8 mouse cellular contexts compared by ENCODE assay signal in the genomic region with DNA sequence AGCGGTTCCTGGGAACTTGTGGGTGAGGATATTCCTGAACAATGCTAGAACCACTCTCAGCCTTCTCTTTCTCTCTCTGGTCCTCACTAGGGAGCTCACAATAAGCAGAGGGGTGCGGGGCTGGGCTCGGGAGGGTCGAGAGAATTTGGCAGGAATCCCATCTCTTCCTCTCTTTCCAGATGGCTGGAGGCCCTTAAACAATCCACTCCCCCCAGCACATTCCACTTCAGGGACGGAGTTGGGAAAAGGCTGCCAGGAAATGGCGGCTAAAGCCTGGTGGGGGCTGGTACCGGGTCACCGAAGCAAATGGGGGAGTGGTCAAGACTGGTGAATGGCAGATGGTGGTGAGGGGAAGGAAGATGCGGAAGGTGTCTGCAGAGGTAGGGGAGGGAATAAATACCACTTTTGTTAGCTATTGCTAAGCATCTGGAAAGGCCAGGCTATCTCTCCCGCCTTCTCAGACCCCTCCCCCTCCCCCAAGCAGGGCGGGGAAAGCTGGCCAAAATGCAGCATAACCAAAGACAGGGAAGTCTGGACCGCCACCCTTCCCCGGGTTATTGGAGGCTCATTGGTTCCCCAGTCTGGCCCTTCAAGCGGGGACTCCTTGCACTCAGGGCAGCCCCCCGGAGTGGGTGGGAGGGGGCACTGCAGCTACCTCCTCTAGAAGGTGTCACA. TPM values are rescaled to one million over a fixed set of nuclear protein-coding genes. Genes with fewer than 3 reads are reported as not detected.
DNase-seq lines count a peak whose midpoint lies in the region; ATAC-seq and TF ChIP-seq lines count a peak whose summit lies in the region.

No protein-coding gene starts in this region.

- peak overlapping the region; percentile 27 for H3K4me2 ChIP-seq in embryonic facial prominence, embryonic 11.5 days (ENCODE audit: low read depth, low read length)
- H3K4me2 ChIP-seq in intestine, postnatal 0 days (replicated peaks; ENCODE audit: low read depth) = peak overlapping the region; percentile 56
- peak overlapping the region; percentile 65 for H3K4me2 ChIP-seq in liver, embryonic 16.5 days (ENCODE audit: low read depth, low read length)
- peak overlapping the region; percentile 38 for H3K4me2 ChIP-seq in neural tube, embryonic 11.5 days (ENCODE audit: low read depth)

- peak; percentile 94 for ATAC-seq in embryonic facial prominence, embryonic 11.5 days (replicated peaks; ENCODE audit: insufficient number of reproducible peaks, low FRiP score, low TSS enrichment, low read depth)
- ATAC-seq in intestine, postnatal 0 days = peak; percentile 68
- ATAC-seq in liver, embryonic 16.5 days (ENCODE audit: low read depth) = peak; percentile 50
- ATAC-seq in neural tube, embryonic 11.5 days (ENCODE audit: insufficient read depth, low FRiP score, low TSS enrichment) = peak; percentile 63

- peak overlapping the region; percentile 17; the same call in 1 of the 2 replicates for H3K4me3 ChIP-seq in embryonic facial prominence, embryonic 11.5 days (ENCODE audit: low read depth, low read length)
- peak overlapping the region; percentile 24; the same call in 1 of the 2 replicates for H3K4me3 ChIP-seq in intestine, postnatal 0 days (ENCODE audit: low read depth, low read length)
- H3K4me3 ChIP-seq in liver, embryonic 16.5 days (ENCODE audit: low read depth, low read length) = peak overlapping the region; percentile 53
- H3K4me3 ChIP-seq in neural tube, embryonic 11.5 days (ENCODE audit: low read depth, low read length) = peak overlapping the region; percentile 18; the same call in 1 of the 2 replicates

- peak overlapping the region; percentile 46 for H3K9ac ChIP-seq in embryonic facial prominence, embryonic 11.5 days (replicated peaks; ENCODE audit: low read length)
- H3K9ac ChIP-seq in intestine, postnatal 0 days (ENCODE audit: low read depth, low read length) = no peak overlapping the region
- peak overlapping the region; percentile 53; the same call in 1 of the 2 replicates for H3K9ac ChIP-seq in liver, embryonic 16.5 days (ENCODE audit: low read depth, low read length)
- H3K9ac ChIP-seq in neural tube, embryonic 11.5 days (ENCODE audit: low read length) = peak overlapping the region; percentile 26

- DNase-seq in ES-CJ7 (ENCODE audit: low read depth, low spot score) = peak; percentile 90
- peak; percentile 64 for DNase-seq in adrenal gland, postnatal 10 days
- DNase-seq in embryonic facial prominence, embryonic 11.5 days (ENCODE audit: low spot score) = peak; percentile 76
- peak; percentile 45 to 61 for DNase-seq in heart, adult 18-20 months
- peak; percentile 71 for DNase-seq in neural tube, embryonic 11.5 days (ENCODE audit: low spot score)
- DNase-seq in urinary bladder, adult 2 months (ENCODE audit: low spot score) = peak; percentile 27

- no peaks in the 10 kb centered on the region for H3K36me3 ChIP-seq in embryonic facial prominence, embryonic 11.5 days (replicated peaks; ENCODE audit: control insufficient read depth, insufficient read depth, low read depth, low read length)
- no peaks in the 10 kb centered on the region for H3K36me3 ChIP-seq in intestine, postnatal 0 days (ENCODE audit: control insufficient read depth, insufficient read depth)
- no peaks in the 10 kb centered on the region for H3K36me3 ChIP-seq in liver, embryonic 16.5 days (ENCODE audit: control insufficient read depth, insufficient read depth)
- H3K36me3 ChIP-seq in neural tube, embryonic 11.5 days (ENCODE audit: control insufficient read depth, insufficient read depth, low read length) = no peaks in the 10 kb centered on the region

- H3K27me3 ChIP-seq in embryonic facial prominence, embryonic 11.5 days (ENCODE audit: control insufficient read depth, insufficient read depth, low read length) = no peaks in the 10 kb centered on the region
- no peaks in the 10 kb centered on the region for H3K27me3 ChIP-seq in intestine, postnatal 0 days (replicated peaks; ENCODE audit: control insufficient read depth, insufficient read depth, low read length)
- no peaks in the 10 kb centered on the region for H3K27me3 ChIP-seq in liver, embryonic 16.5 days (ENCODE audit: control insufficient read depth, insufficient read depth, low read depth, low read length)
- H3K27me3 ChIP-seq in neural tube, embryonic 11.5 days (ENCODE audit: control insufficient read depth, insufficient read depth, low read length) = no peaks in the 10 kb centered on the region

- peak overlapping the region; percentile 80 for H3K27ac ChIP-seq in embryonic facial prominence, embryonic 11.5 days (replicated peaks; ENCODE audit: low read depth, low read length)
- H3K27ac ChIP-seq in intestine, postnatal 0 days (ENCODE audit: low read depth, low read length) = peak overlapping the region; percentile 50; the same call in 1 of the 2 replicates
- peak overlapping the region; percentile 50 for H3K27ac ChIP-seq in liver, embryonic 16.5 days (ENCODE audit: low read length)
- H3K27ac ChIP-seq in neural tube, embryonic 11.5 days (ENCODE audit: low read depth, low read length) = peak overlapping the region; percentile 60; the same call in 1 of the 2 replicates

- no peaks in the 10 kb centered on the region for H3K4me1 ChIP-seq in embryonic facial prominence, embryonic 11.5 days (ENCODE audit: control insufficient read depth, insufficient read depth, low read length)
- no peaks in the 10 kb centered on the region for H3K4me1 ChIP-seq in intestine, postnatal 0 days (replicated peaks; ENCODE audit: control insufficient read depth, insufficient read depth, low read length)
- peaks cover 3% of the 10 kb centered on the region; the same call in 1 of the 2 replicates for H3K4me1 ChIP-seq in liver, embryonic 16.5 days (ENCODE audit: control insufficient read depth, low read depth, low read length)
- no peaks in the 10 kb centered on the region for H3K4me1 ChIP-seq in neural tube, embryonic 11.5 days (ENCODE audit: control insufficient read depth, insufficient read depth, low read length)

- 15% methylated on average over 13 of the region's 15 CpGs for WGBS in embryonic facial prominence, embryonic 11.5 days
- 13% methylated on average over 14 of the region's 15 CpGs for WGBS in intestine, postnatal 0 days
- WGBS in liver, embryonic 16.5 days (ENCODE audit: insufficient replicate concordance) = 12% methylated on average over 15 of the region's 15 CpGs
- WGBS in neural tube, embryonic 11.5 days = 26% methylated on average over 14 of the region's 15 CpGs

- no peaks in the 10 kb centered on the region for H3K9me3 ChIP-seq in embryonic facial prominence, embryonic 11.5 days (replicated peaks; ENCODE audit: control insufficient read depth, low read length)
- no peaks in the 10 kb centered on the region for H3K9me3 ChIP-seq in intestine, postnatal 0 days (ENCODE audit: control insufficient read depth)
- H3K9me3 ChIP-seq in liver, embryonic 16.5 days (replicated peaks; ENCODE audit: control insufficient read depth, low read length) = no peaks in the 10 kb centered on the region
- no peaks in the 10 kb centered on the region for H3K9me3 ChIP-seq in neural tube, embryonic 11.5 days (ENCODE audit: control insufficient read depth, low read length)

- no peak for TF ChIP-seq CTCF in intestine, postnatal 0 days (IDR thresholded peaks at IDR 0.05; ENCODE audit: low read depth)

RNA-seq across cellular contexts. Expression of a gene that starts 11.4 kb away (rescaled TPM):
- total RNA-seq in adrenal gland, postnatal 10 days (2021) = 10 to 100 TPM; 83.6 to 83.9 TPM
- polyA plus RNA-seq in embryonic facial prominence, embryonic 11.5 days (2014; fragmentation: Nextera tagmentation; extraction: Ambion mirVana) = 163 and 167 TPM in 2 replicates
- 10 to 100 TPM; 61.2 to 69.5 TPM for total RNA-seq in heart, adult 18-20 months (2021)
- polyA plus RNA-seq in intestine, postnatal 0 days (2015; fragmentation: Nextera tagmentation; extraction: Ambion mirVana) = 81.7 and 88.7 TPM in 2 replicates
- polyA plus RNA-seq in liver, embryonic 16.5 days (2015; fragmentation: Nextera tagmentation; extraction: Ambion mirVana) = 66.4 and 79.1 TPM in 2 replicates
- 163 and 179 TPM in 2 replicates for polyA plus RNA-seq in neural tube, embryonic 11.5 days (2014; fragmentation: Nextera tagmentation; extraction: Ambion mirVana)
- polyA plus RNA-seq in urinary bladder, adult 2 months (2012; rRNA removed) = 63.8 and 66.5 TPM in 2 replicates

RNA-seq across cellular contexts. Expression of a gene that starts 11.5 kb away (rescaled TPM):
- 1 to 10 TPM; 5.4 to 5.8 TPM for total RNA-seq in adrenal gland, postnatal 10 days (2021)
- 3.5 and 5.1 TPM in 2 replicates for polyA plus RNA-seq in embryonic facial prominence, embryonic 11.5 days (2014; fragmentation: Nextera tagmentation; extraction: Ambion mirVana)
- 1 to 10 TPM; 1.6 to 2.0 TPM for total RNA-seq in heart, adult 18-20 months (2021)
- polyA plus RNA-seq in intestine, postnatal 0 days (2015; fragmentation: Nextera tagmentation; extraction: Ambion mirVana) = 25.9 and 26.2 TPM in 2 replicates
- polyA plus RNA-seq in liver, embryonic 16.5 days (2015; fragmentation: Nextera tagmentation; extraction: Ambion mirVana) = 3.6 and 4.5 TPM in 2 replicates
- 2.6 and 3.5 TPM in 2 replicates for polyA plus RNA-seq in neural tube, embryonic 11.5 days (2014; fragmentation: Nextera tagmentation; extraction: Ambion mirVana)
- polyA plus RNA-seq in urinary bladder, adult 2 months (2012; rRNA removed) = 5.4 and 5.8 TPM in 2 replicates

RNA-seq across cellular contexts. Expression of a gene that starts 27.0 kb away (rescaled TPM):
- 100 to 1,000 TPM; 336 to 341 TPM for total RNA-seq in adrenal gland, postnatal 10 days (2021)
- 355 and 372 TPM in 2 replicates for polyA plus RNA-seq in embryonic facial prominence, embryonic 11.5 days (2014; fragmentation: Nextera tagmentation; extraction: Ambion mirVana)
- 100 to 1,000 TPM; 114 to 149 TPM for total RNA-seq in heart, adult 18-20 months (2021)
- 308 and 311 TPM in 2 replicates for polyA plus RNA-seq in intestine, postnatal 0 days (2015; fragmentation: Nextera tagmentation; extraction: Ambion mirVana)
- polyA plus RNA-seq in liver, embryonic 16.5 days (2015; fragmentation: Nextera tagmentation; extraction: Ambion mirVana) = 216 and 255 TPM in 2 replicates
- polyA plus RNA-seq in neural tube, embryonic 11.5 days (2014; fragmentation: Nextera tagmentation; extraction: Ambion mirVana) = 300 and 324 TPM in 2 replicates
- polyA plus RNA-seq in urinary bladder, adult 2 months (2012; rRNA removed) = 1,373 and 1,449 TPM in 2 replicates

RNA-seq across cellular contexts. Expression of a gene that starts 29.1 kb away (rescaled TPM):
- 1 to 10 TPM; 2.5 to 3.3 TPM for total RNA-seq in adrenal gland, postnatal 10 days (2021)
- polyA plus RNA-seq in embryonic facial prominence, embryonic 11.5 days (2014; fragmentation: Nextera tagmentation; extraction: Ambion mirVana) = 0.81 and 1.4 TPM in 2 replicates
- 1 to 10 TPM; 1.0 to 2.6 TPM for total RNA-seq in heart, adult 18-20 months (2021)
- 0.81 and 0.83 TPM in 2 replicates for polyA plus RNA-seq in intestine, postnatal 0 days (2015; fragmentation: Nextera tagmentation; extraction: Ambion mirVana)
- 14.4 and 14.8 TPM in 2 replicates for polyA plus RNA-seq in liver, embryonic 16.5 days (2015; fragmentation: Nextera tagmentation; extraction: Ambion mirVana)
- 0.88 and 1.9 TPM in 2 replicates for polyA plus RNA-seq in neural tube, embryonic 11.5 days (2014; fragmentation: Nextera tagmentation; extraction: Ambion mirVana)
- 2.1 and 3.0 TPM in 2 replicates for polyA plus RNA-seq in urinary bladder, adult 2 months (2012; rRNA removed)

Comparison
In these comparisons a context has a peak if more than half of its experiments do, and no peak if none do; other contexts are left out.
1. Peak in every context shown above with its lines: DNase-seq, ATAC-seq, H3K4me3 ChIP-seq and H3K27ac ChIP-seq.
2. DNase-seq: peak in every context shown above with its lines; median percentile 90 in ES-CJ7; 76 in embryonic facial prominence, embryonic 11.5 days; 71 in neural tube, embryonic 11.5 days; 64 in adrenal gland, postnatal 10 days; 53 in heart, adult 18-20 months; 27 in urinary bladder, adult 2 months.